Mouse (Mus musculus) adrenal gland (tissue): Measurements from ENCODE around the gene Gm20661.
"Not testable (repeated sequence)": the region's sequence is repeated elsewhere in the genome, so short reads cannot be mapped to it uniquely, and the experiment has no call there.

ENCODE experiments used
- intact Hi-C: fragments of 180-260 bp; cut with DNase I; formaldehyde crosslinking; loops from one replicate; pipeline ENCODE4 v1.15.1; 2025

Gm20661 gene

GRCm38 (mm10) chr9:107994464-107994863 lies 11.6 kb downstream of the Gm20661 start:
- intact Hi-C loops, result no loop called here

DNA sequence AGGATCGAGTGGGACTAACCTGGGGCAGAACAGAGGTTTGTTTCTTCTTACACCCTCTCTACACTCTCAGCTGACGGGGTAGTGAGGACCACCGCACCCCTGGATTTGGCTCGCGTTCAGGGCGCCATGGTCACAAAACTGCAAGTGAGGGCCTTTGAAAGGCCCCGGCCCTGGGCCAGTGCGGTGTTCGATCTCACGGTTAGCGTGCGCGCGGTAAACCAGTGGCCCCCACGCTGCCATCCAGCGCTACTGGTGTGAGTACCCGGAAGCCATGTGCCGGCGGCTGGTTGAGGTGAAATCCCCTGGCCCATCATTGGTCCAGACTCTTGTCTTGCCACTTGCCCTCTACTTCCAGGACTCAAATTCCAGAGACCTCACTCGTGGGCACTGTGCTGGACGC lies 12.7 kb downstream of the Gm20661 start:
- intact Hi-C loops, result no loop called here

- intact Hi-C loops, result no loop called here
These were observed 13.2 kb downstream of the Gm20661 start, which contains the start of gene Gm20662 for GRCm38 (mm10) chr9:107996049-107996448. Gm20662 (plus strand) TSS chr9:107996349.

DNA sequence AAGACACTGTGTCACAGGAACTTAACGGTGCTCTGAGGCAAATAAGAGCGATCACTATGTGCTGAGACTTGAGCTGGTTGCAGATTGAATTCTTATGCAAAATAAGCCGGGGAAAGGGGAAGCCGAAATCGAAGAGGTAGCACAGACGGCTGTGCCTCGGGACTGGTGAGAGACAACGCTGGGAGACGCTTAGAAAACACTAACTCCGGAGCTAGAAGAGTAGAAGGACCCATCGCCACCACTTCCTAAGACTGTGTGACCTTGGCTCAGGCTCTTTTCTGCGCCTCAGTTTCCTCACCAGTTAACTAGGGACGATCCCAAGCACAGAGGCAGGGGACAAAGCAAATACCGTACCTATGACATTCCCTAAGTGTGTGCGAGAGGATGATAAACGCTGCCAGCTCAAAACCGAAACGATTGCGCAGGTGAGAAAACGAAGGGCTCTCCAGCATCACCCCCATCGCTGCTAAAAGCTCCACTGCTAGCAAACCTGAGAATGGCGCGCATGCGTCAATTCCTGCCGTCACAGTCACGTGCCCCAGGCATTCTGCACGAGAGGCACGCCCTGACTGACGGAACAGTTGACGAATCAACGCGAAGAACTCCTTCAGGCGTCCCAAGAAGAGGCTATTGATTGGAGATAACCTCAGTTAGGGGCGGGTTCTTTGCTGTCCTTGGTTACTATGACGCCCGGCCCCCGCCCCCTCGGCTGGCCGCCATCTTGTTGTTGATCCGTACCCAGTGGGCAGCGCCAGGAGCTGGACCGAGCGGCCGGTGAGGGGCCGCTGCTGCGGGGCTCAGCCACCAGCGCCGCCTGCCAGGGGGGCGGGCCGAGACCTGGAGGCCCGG lies 19.3 kb downstream of the Gm20661 start, which contains the start of gene Ip6k1:
Gene Ip6k1, plus strand, starts transcription at position 580 of the 849 bp plus-strand sequence.
- intact Hi-C loops, result loop anchor here (5.0 kb wide), 2 partner anchors 40 to 45 kb away; partner anchors contain the start of gene Gmppb

DNA sequence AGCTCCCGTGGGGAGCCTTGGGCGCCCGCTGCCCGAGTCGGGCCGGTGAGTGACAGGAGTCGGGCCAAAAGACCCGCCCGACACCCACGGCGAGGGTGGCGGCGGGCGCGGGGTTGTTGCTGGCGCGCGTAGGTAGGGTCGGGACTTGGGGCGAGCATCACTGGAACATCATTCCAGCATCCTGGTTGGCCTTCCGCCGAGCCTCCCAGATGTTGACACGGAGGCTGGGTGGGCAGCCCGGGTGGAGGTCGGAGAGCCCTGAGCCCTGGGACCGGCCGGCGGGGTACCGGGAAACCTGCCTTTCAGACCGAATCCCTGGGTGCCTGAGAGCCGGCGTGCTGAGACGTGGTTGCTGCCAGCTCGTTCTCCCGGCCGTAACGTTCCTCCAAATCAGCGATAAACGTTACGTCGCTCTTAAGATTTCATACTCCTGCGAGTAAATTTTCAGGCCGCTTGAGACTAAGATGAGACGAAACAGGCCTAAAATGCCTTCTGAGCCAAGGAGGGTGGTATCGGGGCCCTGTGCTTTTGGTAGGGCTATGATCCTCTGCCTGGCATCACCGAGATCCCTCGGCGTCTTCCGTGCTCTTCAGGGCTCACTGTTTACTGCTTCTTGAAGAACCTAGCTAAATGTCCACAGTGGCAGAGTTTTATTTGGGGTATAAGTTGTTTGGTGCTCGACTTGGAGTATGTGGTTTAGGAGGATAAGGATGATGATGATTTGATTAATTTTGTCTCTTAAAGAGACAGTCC lies 20.1 kb downstream of the Gm20661 start:
- intact Hi-C loops, result loop anchor here (5.0 kb wide), 2 partner anchors 41 to 44 kb away; partner anchors contain the start of gene Gmppb

DNA sequence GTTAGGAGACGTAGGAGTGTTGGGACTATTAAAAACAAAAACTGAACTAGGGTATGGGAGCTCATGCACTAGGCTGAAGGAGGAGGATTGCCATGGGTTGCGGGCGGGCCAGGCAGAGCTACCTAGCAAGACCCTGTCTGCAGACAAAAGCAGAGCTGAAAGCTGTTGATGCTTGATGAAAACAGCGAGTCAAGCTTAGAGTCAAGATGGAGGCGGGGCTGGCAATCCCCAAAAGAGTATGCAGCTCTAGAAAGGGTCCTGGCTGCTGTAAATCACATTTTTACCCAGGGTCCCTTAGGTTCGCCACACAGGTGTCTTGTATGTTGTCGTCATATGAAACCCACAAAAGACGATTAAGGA lies 20.7 kb downstream of the Gm20661 start:
- intact Hi-C loops, result loop anchor here (5.0 kb wide), 2 partner anchors 41 to 44 kb away; partner anchors contain the start of gene Gmppb

- intact Hi-C loops, result no loop called here
These were observed 25.2 kb downstream of the Gm20661 start for GRCm38 (mm10) chr9:108008041-108008440.

DNA sequence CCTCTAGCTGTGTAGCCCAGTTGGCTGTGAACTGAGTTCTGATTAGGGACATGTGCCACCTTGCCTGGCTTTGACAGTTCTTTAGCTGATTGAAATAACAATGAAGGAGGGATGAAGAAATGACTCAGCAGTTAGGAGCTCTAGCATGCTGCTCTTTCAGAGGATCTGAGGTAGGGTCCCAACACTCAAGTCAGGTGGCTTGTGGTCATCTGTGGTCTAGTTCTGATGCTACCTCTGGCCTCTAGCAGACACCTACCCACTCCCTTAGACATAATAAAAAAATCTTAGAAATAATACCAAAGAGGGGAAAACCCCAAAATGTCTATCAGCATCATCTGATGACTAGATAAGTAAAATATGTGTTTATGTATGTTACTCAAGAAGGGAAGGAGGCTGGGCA lies 27.5 kb downstream of the Gm20661 start:
- intact Hi-C loops, result no loop called here

GRCm38 (mm10) chr9:108013577-108013976 lies 30.7 kb downstream of the Gm20661 start:
- intact Hi-C loops, result not testable (repeated sequence)

GRCm38 (mm10) chr9:108017127-108017526 lies 34.3 kb downstream of the Gm20661 start:
- intact Hi-C loops, result no loop called here

DNA sequence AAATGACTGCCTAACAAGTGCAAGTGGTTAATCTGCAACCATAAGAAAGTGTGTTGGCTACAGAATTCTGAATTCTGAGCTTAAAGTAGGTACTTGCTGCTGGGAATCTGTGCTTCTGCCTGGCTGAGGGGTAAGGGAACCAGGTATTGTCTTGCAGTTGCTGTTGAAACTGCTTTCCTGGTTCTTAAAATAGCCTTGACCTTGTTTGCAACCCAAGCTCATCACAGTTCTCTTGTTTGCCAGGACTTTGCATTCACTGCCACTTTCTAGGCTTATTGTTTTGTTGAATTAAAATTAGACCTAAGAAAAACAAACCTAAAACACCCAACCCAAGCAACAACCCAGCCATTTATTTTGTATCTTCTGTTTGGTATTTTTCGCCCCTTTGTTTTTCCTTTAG lies 37.9 kb downstream of the Gm20661 start:
- intact Hi-C loops, result no loop called here

GRCm38 (mm10) chr9:108023216-108023615 lies 40.4 kb downstream of the Gm20661 start:
- intact Hi-C loops, result no loop called here

- intact Hi-C loops, result no loop called here
These were observed 43.7 kb downstream of the Gm20661 start for GRCm38 (mm10) chr9:108026584-108026983.

GRCm38 (mm10) chr9:108027867-108028266 lies 45.0 kb downstream of the Gm20661 start:
- intact Hi-C loops, result no loop called here

- intact Hi-C loops, result no loop called here
These were observed 49.3 kb downstream of the Gm20661 start for GRCm38 (mm10) chr9:108032126-108032525.

DNA sequence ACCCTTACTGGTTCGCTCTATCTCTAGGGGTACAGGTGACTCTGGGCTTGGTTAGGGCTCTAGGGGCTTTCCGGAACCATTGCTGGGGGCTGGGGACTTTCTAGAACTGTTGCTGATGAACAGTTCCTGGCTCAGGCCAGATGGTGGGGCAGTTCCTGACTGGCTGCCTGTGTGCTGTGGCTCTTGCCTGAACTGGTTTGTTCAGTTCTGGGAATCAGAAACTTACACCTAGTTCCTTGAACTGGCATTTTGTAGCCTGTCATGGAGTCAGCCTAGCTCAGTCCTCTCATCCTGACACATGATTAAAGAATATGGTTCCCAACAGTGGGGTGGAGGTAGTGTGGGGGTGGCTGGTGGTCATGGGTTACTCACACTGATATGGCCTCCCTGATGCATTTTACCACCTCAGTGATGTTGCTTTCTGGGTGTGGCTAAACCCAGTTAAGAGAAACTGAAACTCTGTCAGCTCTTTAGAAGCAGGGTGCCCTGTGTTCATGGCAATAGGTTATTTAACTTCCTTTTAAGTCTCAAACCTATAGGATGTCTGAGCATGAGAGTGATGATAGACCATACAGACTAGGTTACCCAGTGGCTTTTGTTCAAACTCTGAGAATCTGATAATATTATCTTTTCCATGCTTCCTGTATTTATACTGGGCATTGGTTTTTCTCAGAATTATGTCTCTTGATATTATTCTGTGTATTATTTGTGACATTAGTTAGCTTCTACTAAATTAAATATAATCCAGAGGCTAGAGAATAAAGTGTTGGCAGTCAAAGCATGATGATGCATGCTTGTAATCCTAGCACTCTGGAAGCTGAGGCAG lies 52.7 kb downstream of the Gm20661 start:
- intact Hi-C loops, result no loop called here
